Mouse (Mus musculus): Measurements from ENCODE around the gene Serpina3j.
"Not testable (repeated sequence)": the region's sequence is repeated elsewhere in the genome, so short reads cannot be mapped to it uniquely, and the experiment has no call there.

The Serpina3j gene

DNA sequence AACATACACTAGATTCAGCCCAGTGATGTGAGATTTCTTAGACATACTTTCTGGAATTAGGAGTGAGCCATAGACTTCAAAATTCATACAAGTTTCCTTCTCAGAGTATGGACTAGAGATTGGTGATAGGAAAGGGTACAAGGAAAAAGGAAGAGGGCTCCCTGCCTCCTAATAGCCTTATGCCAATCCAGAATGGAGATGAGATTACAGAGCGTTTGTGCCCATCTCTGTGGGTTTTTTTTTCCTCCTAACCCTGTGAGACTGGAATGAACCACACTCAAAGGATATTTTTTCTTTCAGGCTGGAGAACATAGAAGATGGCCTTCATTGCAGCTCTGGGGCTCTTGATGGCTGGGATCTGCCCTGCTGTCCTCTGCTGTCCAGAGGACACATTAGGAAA is at the start of gene Serpina3j:
TSS of gene Serpina3j (plus strand) at position 301 of the 400 bp plus-strand sequence.
- no peak for DNase-seq (ENCODE audit: low spot score in 2 of 2)

DNA sequence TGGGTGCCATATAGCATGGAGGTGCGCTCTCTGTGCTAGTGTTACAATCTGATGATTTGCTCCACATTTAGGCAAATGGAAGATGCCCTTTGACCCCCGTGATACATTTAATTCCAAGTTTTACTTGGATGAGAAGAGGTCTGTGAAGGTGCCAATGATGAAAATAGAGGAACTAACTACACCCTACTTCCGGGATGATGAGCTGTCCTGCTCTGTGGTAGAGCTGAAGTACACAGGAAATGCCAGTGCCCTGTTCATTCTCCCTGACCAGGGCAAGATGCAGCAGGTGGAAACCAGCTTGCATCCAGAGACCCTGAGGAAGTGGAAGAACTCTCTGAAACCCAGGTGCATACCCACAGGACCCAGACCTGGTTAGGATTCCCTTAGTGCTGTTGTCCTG is 48.0 kb upstream of the Serpina3j start:
- no peak for DNase-seq (ENCODE audit: low spot score in 2 of 2)

DNA sequence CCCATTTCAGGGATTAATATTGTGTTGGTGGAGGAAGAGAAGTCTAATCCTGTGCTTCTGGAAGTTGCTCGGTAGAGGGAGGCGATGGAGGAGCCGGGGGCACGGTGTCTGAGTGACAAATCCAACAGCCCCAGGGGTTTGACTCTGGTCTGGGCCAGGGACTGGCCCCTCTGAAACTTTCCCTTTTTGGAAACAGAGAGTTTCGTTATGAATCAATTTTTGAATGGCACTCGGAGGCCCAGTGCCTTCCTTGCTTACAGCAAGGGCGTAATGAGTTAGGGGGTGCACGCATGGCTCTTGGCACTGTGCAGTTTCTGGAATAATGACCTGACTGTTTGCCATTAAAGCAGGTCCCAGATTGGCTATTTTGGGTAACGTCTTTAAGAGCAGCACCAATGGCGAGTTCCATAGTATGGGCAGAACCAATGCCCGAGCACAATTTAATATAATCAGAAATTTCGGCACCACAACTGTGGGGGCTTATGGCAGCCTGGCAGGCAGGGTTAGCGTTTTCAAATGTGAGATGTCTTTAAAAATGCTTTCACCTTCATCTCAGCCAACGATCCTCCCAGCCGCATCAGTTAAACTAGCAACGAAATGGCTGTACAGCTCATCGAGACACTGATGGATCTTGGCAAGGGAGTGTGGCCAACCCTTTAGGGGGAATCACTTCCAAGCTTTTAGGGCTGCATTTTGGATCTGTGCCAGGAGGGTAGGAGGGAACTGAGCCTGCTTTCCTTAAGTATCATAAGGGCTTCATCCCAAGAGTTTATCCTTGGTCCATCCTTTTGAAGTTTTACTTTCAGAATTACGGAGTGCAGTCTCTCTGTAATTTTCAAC is 35.9 kb upstream of the Serpina3j start:
- no peak for DNase-seq (ENCODE audit: low spot score in 2 of 2)

DNA sequence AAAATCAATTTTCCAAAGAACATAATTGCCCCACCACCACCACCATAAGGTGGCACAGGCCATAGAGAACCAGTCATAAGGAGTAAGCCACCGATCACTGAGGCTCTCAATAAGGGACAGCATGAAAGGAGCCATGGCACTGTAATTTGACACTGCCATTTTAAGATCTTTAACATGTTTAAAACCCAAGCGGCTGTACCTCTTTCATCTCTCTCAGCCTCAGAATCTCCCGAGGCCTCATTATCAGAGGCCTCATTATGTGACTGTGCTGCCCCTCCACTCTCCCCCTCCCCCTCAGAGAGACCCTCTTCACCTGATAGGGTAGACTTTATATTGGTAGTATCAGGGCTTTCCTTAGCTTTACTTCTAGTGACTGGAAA is 35.3 kb upstream of the Serpina3j start:
- DNase-seq (ENCODE audit: low spot score in 2 of 2): no peak

DNA sequence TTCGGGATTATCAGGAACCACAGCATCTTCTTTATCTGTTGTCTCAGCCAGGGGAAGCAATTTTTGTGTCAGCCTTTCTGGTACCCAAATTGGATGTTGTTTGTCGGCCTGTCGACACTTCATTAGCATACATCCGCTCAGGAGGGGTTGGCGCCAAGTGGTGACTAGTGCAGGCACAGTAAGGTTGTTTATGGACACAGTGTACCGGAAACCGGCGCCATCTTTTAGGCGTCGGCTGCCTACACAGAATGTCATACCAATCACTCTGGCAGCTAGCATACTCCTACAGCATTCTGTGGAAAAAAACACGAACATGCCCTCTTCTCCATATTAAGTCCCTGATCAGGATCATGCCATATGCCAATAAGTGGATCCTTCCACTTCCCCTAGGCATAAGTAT is 31.0 kb upstream of the Serpina3j start:
- no peak for DNase-seq (ENCODE audit: low spot score in 2 of 2)

DNA sequence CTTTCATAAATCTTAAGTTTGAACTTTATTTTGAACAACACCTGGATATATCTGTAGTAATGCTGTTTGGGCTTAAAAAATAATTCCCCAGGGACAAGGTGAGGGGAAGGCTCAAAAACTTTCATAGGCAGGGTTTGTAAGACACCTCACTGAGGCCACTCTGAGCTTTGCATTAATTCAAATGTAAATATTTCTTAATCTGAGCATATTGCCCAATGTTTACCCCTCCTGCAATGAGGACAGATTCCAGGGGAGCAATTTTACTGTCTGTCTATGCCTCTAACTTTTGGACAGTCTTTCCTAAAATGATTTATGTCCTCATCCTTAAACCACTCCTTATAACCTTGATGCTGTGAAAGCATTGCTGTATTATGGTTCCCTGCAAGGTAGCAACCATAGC is 26.0 kb upstream of the Serpina3j start:
- no peak for DNase-seq (ENCODE audit: low spot score in 2 of 2)

DNA sequence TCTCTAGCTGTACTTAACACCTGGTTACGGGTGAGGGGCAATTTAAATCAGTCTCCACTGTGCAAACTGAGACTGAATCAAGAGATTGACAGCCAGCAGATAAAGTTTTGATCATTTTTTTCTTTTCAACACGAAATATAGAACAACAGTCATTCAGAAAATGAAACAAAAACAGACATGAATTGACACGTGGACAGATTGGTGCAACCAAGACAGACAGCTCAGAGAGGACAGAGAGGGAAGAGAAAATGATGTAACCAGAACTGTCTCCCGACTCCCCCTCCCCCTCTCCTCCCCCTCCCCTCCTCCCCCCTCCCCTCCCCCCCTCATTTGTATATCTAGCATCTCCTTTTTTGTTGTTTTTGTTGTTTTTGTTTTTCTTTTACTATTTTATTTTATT is 24.5 kb upstream of the Serpina3j start:
- no peak for DNase-seq (ENCODE audit: low spot score in 2 of 2)

DNA sequence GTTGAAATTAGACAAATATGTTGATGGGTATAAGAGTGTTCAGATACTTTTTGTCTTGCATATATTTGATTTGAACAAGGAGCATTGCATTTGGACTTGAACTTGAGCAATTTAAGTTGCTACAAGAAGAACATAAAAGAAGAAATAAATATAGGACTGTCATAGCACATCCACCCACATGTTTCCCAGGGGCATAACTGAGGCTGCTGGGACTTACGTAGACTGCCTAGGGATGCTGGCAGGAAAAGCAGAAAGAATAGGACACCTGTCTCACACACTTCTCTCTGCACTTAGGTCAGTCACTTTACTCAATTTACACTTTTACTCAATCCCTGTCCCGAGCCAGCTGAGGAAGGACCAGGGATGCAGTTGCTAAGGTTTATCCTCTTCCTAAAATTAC is 20.4 kb upstream of the Serpina3j start:
- DNase-seq (ENCODE audit: low spot score in 2 of 2): no peak

DNA sequence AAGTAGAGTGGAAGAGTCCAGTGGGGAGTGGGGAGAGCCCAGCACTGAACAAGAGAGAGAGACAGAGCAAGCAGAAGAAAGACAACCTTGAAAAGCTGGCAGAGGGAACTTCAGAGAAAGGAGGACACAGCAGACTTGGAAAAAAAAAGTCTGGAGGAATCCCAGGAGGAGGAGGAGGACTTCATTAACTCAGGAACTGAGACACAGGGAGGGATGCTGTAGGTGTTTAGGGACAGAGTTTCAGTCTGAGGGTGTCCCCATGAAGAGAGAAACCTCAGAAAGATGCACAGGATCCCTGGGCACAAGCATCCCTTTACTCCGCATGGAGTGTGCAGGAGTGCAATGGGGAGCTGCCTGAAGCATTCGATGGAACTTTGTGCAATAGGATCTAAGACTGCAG is 16.3 kb upstream of the Serpina3j start:
- DNase-seq (ENCODE audit: low spot score in 2 of 2): no peak

DNA sequence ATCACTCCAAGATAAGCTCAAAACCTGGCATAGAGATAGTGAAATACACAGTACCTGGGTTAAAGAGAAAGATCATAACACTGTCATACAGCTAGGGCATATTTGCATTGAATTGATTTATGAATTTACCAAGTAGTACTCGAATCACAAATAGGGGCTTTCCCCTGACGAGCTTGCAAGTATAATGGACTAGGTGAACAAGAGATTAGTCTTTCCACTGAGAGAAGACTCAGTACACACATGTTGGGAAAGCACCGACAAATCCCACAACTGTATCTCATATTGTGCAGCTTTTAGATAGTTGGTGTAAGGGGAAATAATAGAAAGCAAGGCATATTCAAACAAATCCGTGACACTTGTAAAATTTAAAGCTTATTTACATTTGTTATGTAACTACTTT is 8.4 kb upstream of the Serpina3j start:
- no peak for DNase-seq (ENCODE audit: low spot score in 2 of 2)

DNA sequence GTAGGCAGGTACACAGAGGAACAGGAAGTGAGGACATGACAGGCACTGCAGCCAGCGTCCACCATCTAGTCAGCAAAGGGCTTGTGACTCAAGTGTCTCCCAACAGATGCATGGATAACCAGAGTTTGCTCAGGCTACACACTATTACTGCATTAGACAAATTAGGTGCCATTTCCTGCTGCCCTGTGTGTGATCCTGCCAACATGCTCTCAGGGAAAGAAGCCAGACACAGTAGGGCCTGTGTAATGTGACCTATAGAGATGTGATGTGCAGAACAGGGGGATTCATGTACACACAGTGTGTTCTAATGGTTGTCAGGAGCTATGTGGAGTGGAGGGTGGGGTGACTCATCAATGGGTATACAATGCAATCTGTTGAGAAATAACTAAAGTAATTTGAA is 8.1 kb downstream of the Serpina3j start:
- DNase-seq (ENCODE audit: low spot score in 2 of 2): no peak

DNA sequence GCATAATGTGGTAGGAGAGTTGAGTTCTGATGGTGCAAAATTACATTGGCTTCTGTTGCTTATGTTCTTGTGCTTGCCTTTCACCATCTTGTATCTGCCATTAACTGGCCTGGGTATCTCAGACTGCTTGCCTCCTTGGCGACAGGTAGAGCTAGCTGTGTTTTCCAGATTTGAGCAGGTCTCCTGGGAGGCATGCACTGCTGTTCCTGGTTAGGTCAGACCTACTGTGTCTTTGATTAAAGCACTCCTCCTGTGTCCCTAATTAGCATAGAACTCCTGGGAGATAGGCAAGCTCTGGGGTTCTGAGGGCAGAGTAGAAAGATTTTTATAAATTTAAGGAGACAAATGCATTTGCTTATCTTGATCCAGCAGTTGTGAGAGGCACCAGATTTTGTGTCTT is 17.3 kb downstream of the Serpina3j start:
- no peak for DNase-seq (ENCODE audit: low spot score in 2 of 2)

DNA sequence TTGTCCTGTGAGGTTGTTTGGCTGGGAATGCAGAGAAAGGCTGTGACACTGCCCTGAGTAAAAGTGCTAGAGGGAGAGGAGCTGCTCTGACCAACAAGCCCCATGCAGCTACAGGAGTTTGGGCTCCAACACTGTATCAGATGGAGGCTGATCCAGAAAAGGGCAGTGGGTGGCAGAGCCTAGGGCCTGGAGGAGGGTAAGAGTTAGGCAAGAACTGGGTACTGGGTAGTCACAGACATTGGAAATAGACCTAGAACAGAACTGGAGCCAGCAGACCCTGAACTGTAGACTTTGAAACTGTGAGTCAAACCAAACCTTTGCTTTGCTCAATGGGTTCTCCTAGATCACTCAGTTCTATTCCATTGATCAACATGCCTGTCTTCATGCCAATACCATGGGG is 22.5 kb downstream of the Serpina3j start:
- DNase-seq (ENCODE audit: low spot score in 2 of 2): not testable (repeated sequence)

DNA sequence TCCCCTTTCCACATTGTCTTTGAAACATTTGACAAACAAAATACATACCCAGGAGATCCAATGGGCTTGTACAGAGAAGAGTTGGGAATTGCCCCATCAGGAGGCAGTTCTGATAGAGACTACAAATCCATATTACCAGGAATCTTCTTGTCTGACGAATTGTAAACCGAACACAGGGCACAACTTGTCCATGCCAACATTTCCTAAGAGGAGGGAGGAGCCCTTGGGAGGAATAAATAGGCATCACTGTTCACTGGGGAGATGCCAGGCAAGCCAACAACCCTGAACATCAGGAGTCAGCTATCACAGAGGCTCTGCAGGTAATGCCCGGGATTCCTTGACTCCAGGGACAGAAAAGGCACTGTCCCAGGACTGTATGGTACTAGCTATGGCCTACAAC is 23.9 kb downstream of the Serpina3j start, which contains the start of the genes Serpina3k and Serpina3m:
TSS of gene Serpina3k (plus strand) at position 261 of the 400 bp plus-strand sequence.
TSS of gene Serpina3m (plus strand) at position 261 of the 400 bp plus-strand sequence.
- not testable (repeated sequence) for DNase-seq (ENCODE audit: low spot score in 2 of 2)

DNA sequence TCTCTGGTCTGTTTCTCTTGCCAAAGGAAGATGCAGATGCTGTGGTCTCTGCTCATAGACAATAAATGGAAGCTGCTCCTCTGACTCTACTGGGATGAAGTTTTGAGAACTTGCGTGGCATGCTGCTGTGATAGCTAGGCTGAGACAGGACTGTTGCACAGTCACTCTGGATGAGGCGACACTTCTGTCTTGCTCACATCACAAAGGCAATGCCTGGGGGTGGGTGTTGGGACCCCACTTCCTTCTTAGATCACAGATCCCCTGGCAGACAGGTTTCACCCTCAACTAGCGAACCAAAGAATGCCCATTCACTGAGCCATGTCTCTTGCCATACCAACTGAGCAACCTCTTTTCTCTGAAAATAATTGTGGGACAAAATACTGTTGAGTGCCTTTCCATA is 24.4 kb downstream of the Serpina3j start:
- no peak for DNase-seq (ENCODE audit: low spot score in 2 of 2)

DNA sequence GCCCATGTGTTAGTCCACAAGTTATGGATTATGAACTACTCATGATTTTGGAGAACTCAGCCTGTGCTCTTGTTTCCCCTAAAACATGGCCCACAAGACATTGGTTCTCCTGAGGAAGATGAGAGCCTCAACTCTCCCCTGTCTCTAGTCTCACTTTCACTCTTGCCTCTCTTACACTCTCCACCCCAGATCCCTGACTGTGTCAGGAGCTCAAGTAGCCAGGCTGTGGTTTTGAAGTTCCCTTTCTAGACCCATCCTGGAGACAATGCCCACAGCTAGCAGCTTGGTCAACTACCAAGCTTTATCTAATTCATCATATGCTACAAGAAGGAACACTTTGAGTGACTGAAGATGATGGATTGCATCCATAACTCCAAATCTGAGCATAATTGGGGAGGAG is 28.1 kb downstream of the Serpina3j start:
- not testable (repeated sequence) for DNase-seq (ENCODE audit: low spot score in 2 of 2)

DNA sequence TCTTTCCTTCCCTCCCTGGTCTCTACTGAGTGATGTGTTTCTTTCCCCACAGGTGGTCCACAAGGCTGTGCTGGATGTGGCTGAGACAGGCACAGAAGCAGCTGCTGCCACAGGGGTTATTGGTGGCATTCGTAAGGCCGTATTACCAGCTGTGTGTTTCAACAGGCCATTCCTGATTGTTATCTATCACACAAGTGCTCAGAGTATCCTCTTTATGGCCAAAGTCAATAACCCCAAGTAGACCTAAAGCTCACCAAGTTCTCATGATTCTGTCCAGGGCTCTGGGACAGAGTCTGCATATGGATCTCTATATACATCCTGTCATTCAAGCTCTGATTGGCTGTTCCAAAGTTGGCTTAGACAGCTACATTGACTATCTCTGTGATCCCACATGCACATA is 30.8 kb downstream of the Serpina3j start:
- DNase-seq (ENCODE audit: low spot score in 2 of 2): no peak

DNA sequence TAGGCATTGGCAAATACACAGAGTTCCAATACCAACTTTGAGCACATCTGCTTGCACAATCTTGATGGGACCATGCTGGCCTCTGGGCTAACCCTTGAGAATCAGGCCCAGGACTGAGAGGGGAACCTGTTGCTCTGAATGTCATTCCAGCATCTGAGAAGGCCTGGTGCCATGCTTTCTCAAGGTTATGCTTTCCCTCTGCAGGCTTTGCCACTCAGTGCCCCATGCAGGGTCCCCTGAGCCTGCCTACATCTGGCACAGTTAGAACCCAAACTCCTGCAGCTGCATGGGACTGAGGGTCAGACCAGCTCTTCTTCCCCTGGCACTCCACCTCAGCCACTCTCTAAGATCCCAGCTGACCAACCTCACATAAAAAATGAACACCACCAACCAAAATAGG is 31.4 kb downstream of the Serpina3j start:
- DNase-seq (ENCODE audit: low spot score in 2 of 2): no peak

DNA sequence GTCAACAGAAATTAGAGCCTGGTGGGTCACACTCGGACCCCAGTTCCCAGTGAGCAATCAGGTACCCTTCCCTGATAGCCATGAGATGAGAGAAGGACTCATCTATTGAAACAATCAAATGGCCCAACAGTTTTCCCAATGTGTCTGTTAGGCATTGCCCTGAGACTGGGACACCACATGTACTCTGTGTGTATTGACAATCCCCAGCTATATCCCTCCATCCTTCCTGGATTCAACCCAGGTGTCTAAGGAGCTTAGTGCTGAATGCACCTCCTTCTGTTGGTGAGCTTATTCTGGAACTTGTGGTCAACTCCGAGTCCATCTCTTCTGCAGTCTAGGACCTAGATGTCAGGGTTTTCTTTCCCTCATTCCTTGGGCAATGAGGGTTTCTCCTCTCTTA is 32.7 kb downstream of the Serpina3j start:
- no peak for DNase-seq (ENCODE audit: low spot score in 2 of 2)

DNA sequence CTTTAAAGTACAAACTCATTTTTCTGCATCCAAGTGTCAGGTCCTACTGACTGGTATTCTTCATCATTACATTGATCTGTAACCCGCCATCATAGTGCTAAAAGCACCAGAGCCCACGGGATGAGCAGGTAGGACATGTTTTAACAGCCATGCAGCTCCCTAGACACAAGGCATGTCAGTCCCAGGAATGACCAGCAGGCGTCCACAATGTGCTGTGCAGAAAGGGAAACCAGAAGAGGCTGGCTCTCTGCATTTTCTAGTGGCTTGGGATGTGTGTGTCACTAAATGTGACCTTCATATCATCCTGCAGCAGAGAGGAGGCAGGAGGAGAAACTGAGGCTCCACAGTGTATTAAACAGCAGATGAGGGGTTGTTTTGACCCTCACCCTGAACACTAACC is 37.5 kb downstream of the Serpina3j start:
- DNase-seq (ENCODE audit: low spot score in 2 of 2): peak; percentile 18 to 58

DNA sequence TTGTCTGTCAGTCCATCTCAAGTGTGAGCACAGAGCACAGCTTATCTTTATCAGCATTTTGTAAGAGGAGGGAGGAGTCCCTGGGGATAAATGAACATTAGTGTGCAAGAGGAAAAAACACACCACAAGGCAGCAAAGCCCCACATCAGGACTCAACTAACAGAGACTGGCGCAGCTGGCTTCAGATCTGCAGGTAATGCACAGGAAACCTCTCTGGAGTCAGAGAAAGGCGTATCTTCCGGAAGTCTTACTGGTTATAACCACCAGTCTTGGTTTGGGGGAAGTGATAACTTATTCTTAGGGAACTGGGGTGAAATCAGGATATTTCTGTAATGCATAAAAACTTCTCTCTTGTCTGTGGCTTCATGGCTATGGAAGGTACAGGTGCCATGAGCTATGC is 41.7 kb downstream of the Serpina3j start:
- DNase-seq (ENCODE audit: low spot score in 2 of 2): no peak

DNA sequence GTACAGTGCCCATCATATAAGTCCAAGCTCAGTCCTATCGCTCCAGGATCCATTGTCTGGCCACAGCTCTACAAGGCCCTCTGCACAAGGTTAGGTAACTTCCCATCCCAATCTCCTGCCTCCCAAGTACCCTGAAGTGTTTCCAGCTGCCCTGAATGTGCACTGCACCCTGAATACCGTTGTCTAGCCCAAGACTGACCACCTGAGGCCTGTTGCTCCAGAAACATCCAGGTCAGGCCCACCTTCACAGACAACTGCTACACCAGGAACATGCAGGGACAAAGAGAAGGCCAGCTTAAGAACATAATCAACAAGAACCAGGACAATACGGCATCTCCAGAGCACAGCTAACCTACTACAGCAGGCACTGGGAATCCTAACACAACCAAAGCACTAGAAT is 55.6 kb downstream of the Serpina3j start:
- no peak for DNase-seq (ENCODE audit: low spot score in 2 of 2)
